Mouse (Mus musculus) small intestine, adult 10 weeks (tissue): ENCODE data around the gene Gabrg1. TPM values are rescaled to one million over a fixed set of nuclear protein-coding genes. Genes with fewer than 3 reads are reported as not detected.

Experiments used
- polyA plus RNA-seq: library from polyadenylated mRNA; stranded (reverse); fragments of 350-450 nt; fragmentation: Illumina TruSeq; extraction: RNeasy Lipid Tissue Mini Kit (QIAGEN cat#74804); gene quantifications from one replicate; pipeline ENCODE4 v1.2.3, GENCODE M21; 2014; ENCODE audit warnings: low replicate concordance

The Gabrg1 gene
- polyA plus RNA-seq: not detected

DNA sequence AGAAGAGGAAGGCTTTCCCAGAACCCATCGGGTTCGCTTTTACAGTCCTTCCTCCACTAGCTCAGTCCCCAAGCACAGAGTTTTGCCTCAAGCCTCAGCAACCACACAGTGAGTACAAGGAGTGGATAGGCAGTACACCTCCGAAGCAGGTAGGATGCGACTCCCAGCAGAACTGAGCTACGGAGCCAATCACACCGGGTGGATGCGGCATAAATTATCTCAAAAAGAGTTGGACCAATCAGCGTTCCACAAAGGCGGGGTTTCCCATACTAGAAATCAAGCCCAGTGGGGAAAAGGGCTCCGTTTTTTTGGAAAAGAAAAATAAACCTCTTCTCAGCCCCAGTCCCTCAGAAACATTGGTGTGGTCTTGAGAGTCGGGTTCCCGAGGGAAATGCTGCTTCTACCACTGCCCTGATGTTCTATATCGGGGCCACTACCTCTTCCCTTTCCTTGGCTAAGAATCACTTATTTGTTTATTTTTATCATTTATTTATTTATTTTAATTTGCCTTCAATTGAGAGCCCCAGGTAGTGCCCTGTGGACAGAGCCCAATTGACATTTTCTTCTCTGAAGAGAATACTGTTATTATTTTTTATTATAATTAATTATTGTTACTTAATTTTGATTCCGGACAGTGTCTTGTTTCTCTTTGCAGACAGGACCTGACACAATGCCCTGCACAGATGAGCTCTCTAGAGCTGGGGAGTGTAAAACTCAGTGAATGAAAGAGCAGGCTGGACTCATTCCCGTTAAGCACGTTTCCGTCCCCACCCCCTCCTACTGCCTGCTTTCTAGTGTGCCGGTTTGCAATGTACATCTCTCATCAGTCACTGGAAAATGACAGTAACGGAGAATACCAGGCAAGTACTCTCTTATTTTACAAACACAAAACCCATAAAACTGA, at the start of gene Gabrg1:
Gabrg1 (minus strand) TSS at position 426 of the 904 bp plus-strand sequence.

